Mouse (Mus musculus) monocyte, adult 5-6 weeks (primary cell): ENCODE results near the gene Slc13a5. TPM values are rescaled to one million over a fixed set of nuclear protein-coding genes. Genes with fewer than 3 reads are reported as not detected.

Experiments
- ATAC-seq: fragments of 153-309, 156-312 bp; replicated peaks from 2 replicates; pipeline ENCODE4 v1.8.0; 2017; ENCODE audit warnings: mild to moderate bottlenecking; ENCODE audit not compliant: low TSS enrichment, insufficient number of reproducible peaks, severe bottlenecking, poor library complexity, low FRiP score
- total RNA-seq: library from RNA; stranded (forward); fragments of 200-1000, 200-491, 200-594 nt; gene quantifications from 3 replicates; pipeline ENCODE4 v1.2.3, GENCODE M21; 2017

Gene Slc13a5
- total RNA-seq, 1 experiment from 2014 or later: not detected

GRCm38 (mm10) chr11:72214591-72215409, 52.2 kb downstream of the Slc13a5 start:
- ATAC-seq: peak; percentile 94

DNA sequence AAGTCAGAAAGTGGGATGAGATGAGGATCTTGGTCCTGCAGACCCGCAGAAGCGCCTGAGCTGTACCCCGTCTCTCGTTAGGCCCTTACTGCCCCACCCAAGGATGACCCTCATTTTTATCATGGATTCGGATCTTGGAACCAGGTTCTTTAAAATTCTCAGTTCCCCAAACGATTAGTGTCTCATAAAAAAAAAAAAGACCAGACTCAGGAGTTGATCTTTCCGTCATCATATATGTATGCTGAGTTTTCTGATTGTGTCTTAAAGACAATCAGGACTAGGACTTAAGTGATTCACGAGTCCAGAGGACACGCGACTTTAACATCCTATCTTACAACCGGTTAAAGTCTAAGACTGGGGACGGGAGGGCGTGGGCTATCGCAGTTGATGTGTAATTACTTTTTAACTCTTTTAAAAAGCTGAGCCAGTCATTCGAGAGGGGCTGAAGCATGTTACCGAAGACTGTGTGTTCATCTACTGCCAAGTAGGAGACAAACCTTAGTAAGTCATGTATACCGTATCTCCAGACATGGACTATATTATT, 59.1 kb downstream of the Slc13a5 start:
- ATAC-seq: no peak

DNA sequence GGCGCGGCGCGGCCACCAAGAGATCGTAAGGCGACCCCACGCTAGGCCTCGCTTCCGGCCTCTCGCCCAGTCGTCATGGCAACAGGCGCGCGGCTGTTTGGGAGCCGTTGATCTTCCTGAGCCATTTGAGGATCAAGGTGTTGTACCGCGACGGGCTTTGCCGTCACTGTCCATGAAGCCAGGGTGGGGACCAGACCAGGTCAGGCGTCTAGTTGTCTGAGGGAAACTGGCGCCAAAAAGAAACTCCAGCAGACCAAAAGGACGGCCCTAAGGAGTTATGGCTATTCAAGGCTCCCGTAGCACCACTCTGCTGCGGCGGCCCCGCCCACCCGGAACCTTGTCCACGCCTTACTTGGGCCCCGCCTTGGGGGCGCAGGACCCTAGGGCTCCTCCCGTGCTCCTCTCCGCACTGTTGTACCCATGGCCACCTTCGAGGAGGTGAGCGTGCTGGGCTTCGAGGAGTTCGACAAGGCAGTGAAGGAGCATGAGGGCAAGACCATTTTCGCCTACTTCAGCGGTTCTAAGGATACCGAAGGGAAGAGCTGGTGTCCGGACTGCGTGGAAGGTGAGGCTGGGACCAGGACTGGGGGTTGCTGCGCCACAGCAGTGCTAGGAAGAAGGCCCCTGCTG, 59.7 kb downstream of the Slc13a5 start, which contains the start of the genes 4933427D14Rik and Txndc17:
Gene 4933427D14Rik, minus strand, starts transcription at position 256 of the 630 bp plus-strand sequence.
Gene Txndc17, plus strand, starts transcription at position 344 of the 630 bp plus-strand sequence.
- peak; percentile 72 for ATAC-seq

DNA sequence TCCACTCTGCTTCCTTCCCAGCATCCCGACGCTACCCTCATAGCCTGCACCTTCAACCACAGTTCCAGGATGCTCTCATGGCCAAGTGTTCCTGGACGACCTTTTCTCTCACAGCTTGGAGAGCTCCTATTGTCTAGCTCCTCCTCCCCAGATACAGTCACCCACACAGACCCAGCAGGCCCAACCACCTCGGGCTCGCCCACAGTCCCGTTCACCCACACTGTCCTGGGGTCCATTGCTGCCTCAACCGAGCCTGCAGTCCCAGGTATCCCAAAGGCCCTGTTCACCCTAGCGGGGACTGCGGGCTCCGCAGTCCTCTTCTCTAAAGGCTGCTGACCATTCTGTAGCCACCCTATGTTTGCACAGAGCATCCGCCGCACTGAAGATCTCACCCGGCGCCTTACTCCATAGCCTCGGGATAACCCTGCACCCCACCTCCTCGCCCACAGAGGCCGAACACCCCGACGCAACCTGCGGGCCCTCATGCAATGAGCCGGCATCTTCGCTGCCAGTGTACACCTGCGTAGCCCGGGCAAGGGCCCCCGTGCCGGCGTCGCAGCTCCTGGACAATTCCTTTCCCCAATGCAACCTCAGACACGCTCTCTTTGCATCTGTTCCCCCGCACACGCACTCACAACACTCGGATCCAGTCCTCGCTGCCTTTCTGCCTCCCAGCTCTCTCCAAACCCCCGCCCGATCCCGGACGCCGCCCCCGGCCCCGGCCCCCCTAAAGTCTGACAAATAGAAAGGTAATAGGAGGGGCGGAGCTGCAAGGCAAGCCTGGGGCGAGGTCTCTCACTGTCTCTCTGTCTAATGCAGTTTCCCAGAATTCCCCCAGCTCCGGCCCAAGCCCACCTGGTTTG, 60.5 kb downstream of the Slc13a5 start, which contains the start of gene Gm43951:
Gene Gm43951, minus strand, starts transcription at position 500 of the 863 bp plus-strand sequence.
- peak; percentile 6; the same call in 1 of the 2 replicates for ATAC-seq

DNA sequence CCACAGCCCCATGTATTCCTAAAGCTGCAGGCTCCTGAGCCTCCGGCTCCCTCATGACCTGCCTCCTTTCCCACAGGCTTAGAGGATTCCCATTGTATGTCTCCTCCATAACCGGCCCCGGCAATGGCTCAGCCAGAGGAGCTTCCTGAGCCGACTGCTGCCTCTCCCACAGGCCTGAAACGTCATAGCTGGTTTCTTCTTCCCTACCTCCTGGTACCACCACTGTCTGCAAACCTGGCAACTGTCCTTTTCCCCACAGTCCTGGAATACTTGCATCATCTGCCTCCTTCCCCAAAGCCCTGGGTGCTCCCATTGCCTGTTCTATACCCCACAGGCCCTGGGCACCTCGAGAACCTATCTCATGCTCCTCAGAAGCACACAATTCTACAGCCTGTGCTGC, 61.8 kb downstream of the Slc13a5 start:
- no peak for ATAC-seq

GRCm38 (mm10) chr11:72203440-72203839, 63.6 kb downstream of the Slc13a5 start:
- ATAC-seq: no peak

DNA sequence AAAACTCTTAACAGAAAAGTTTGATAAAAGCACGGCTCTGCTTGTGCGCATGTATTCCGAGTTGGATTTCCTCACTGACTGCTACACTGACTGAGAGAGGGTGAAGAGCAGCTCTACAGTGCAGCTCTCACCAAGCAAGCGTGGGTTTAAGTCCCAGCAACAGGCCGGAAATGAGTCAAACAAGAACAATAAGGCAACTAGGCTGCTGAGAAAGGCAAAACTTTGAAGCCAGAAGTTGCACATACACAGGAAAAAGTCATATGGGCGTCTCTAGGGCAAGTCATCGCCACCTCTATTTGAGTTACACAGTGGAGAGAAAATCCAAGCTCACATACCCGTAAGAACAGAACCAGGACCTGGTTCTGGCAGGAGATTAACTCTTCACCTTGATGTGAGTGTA, 70.5 kb downstream of the Slc13a5 start:
- no peak for ATAC-seq

DNA sequence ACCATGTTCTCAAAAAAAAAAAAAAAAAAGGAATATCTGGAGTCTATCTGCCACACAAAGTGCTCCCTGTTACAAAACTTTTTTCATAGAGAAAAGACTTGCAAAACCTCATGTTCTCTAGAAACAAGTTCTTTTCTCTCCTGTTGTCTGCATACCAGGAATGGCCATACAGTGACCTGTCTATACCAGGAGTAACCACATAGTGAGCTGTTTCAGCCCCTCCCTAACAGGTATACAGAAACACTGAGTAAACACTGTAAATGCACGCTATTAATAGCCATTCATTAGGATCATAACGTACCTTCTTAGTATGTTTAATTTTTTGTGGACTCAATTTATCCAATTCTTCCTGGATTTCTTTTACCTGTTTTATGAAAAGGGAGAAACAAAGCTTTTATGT, 72.8 kb downstream of the Slc13a5 start:
- ATAC-seq: no peak

Other genes starting within 250 kb of the Slc13a5 start
- 0.67 TPM in 1 of 3 replicates, not detected in the others for gene Aipl1, start 229.7 kb downstream of the Slc13a5 start, total RNA-seq
- gene Pimreg, start 225.2 kb downstream of the Slc13a5 start, total RNA-seq: not detected in 3 replicates
- gene Pitpnm3, start 131.4 kb downstream of the Slc13a5 start, total RNA-seq: not detected in 3 replicates
- gene Gm43951, start 60.4 kb downstream of the Slc13a5 start, total RNA-seq: 1.2 TPM in 1 of 3 replicates, not detected in the others
- 4.9 to 25.7 TPM (median 23.6 TPM) in 3 replicates for gene 4933427D14Rik, start 59.8 kb downstream of the Slc13a5 start, total RNA-seq
- gene Txndc17, start 59.7 kb downstream of the Slc13a5 start, total RNA-seq: 31.1 to 49.7 TPM (median 37.8 TPM) in 3 replicates
- 7.4 to 14.0 TPM (median 12.1 TPM) in 3 replicates for gene Med31, start 51.6 kb downstream of the Slc13a5 start, total RNA-seq
- 21.7 to 46.0 TPM (median 28.6 TPM) in 3 replicates for gene Xaf1, start 34.4 kb upstream of the Slc13a5 start, total RNA-seq
- gene Fbxo39, start 47.2 kb upstream of the Slc13a5 start, total RNA-seq: 0.29 to 0.57 TPM in 2 of 3 replicates, not detected in the other
- gene Tekt1, start 95.2 kb upstream of the Slc13a5 start, total RNA-seq: not detected in 3 replicates
- gene Smtnl2, start 144.5 kb upstream of the Slc13a5 start, total RNA-seq: not detected in 3 replicates
- gene Ggt6, start 168.3 kb upstream of the Slc13a5 start, total RNA-seq: not detected in 3 replicates
- gene Mybbp1a, start 174.1 kb upstream of the Slc13a5 start, total RNA-seq: 37.5 to 39.9 TPM (median 37.7 TPM) in 3 replicates
- 1.4 to 3.2 TPM (median 1.4 TPM) in 3 replicates for gene Spns2, start 222.7 kb upstream of the Slc13a5 start, total RNA-seq